Mouse (Mus musculus) heart, embryonic 11.5 days (tissue): ENCODE data around the gene Nxn. TPM values are rescaled to one million over a fixed set of nuclear protein-coding genes. Genes with fewer than 3 reads are reported as not detected.

Experiments used
- polyA plus RNA-seq: library from polyadenylated mRNA; unstranded; fragments of >200 nt; fragmentation: Nextera tagmentation; extraction: Ambion mirVana; gene quantifications from 2 replicates; pipeline ENCODE4 v1.2.1, GENCODE M21; 2014

Gene Nxn
- polyA plus RNA-seq, 1 experiment from 2014 or later: 21.6 TPM

Other genes with a start within 250 kb of the Nxn start
- gene Vps53, start 219.5 kb downstream of the Nxn start, polyA plus RNA-seq: 33.0 and 33.7 TPM in 2 replicates
- 31.2 and 35.8 TPM in 2 replicates for gene Fam57a, start 219.5 kb downstream of the Nxn start, polyA plus RNA-seq
- gene Dbil5, start 181.5 kb downstream of the Nxn start, polyA plus RNA-seq: 0.99 and 1.3 TPM in 2 replicates
- gene Gemin4, start 181.5 kb downstream of the Nxn start, polyA plus RNA-seq: 25.8 and 34.8 TPM in 2 replicates
- gene Mrm3, start 155.4 kb downstream of the Nxn start, polyA plus RNA-seq: 21.1 and 21.6 TPM in 2 replicates
- 128 TPM in 2 replicates for gene Glod4, start 155.4 kb downstream of the Nxn start, polyA plus RNA-seq
- gene Timm22, start 7.8 kb upstream of the Nxn start, polyA plus RNA-seq: 108 and 110 TPM in 2 replicates
- 22.9 and 26.2 TPM in 2 replicates for gene Abr, start 223.2 kb upstream of the Nxn start, polyA plus RNA-seq